Mouse (Mus musculus) kidney, embryonic 16.5 days (tissue): Measurements from ENCODE around the gene Nap1l5. TPM values are rescaled to one million over a fixed set of nuclear protein-coding genes. Genes with fewer than 3 reads are reported as not detected.

Source experiments
- ATAC-seq: fragments of 200-750 bp; cut with Nextera tagmentation; 2 replicates; pipeline ENCODE4 v1.8.0; 2017; ENCODE audit warnings: moderate TSS enrichment; ENCODE audit not compliant: low FRiP score, low TSS enrichment
- H3K27ac ChIP-seq: fragments of 300-500 bp; sonication (generic); 2 replicates; pipeline ENCODE4 v1.5.1; 2014; ENCODE audit warnings: low read length
- H3K27me3 ChIP-seq: fragments of 300-500 bp; sonication (generic); 2 replicates; pipeline ENCODE4 v1.6.1; 2014; ENCODE audit warnings: low read length, control low read depth, mixed read lengths; ENCODE audit not compliant: insufficient read depth
- H3K36me3 ChIP-seq: fragments of 300-500 bp; sonication (generic); 2 replicates; pipeline ENCODE4 v1.6.1; 2014; ENCODE audit warnings: low read length, control low read depth, mixed read lengths; ENCODE audit not compliant: insufficient read depth
- H3K4me1 ChIP-seq: fragments of 300-500 bp; sonication (generic); 2 replicates; pipeline ENCODE4 v1.6.1; 2014; ENCODE audit warnings: low read length, control low read depth, mixed read lengths; ENCODE audit not compliant: insufficient read depth
- H3K4me2 ChIP-seq: fragments of 300-500 bp; sonication (generic); replicated peaks from 2 replicates; pipeline ENCODE4 v1.6.1; 2014; ENCODE audit warnings: low read depth, low read length
- H3K4me3 ChIP-seq: fragments of 300-500 bp; sonication (generic); 2 replicates; pipeline ENCODE4 v1.5.1; 2014; ENCODE audit warnings: mild to moderate bottlenecking, low read length
- H3K9ac ChIP-seq: fragments of 300-500 bp; sonication (generic); replicated peaks from 2 replicates; pipeline ENCODE4 v1.6.1; 2014; ENCODE audit warnings: low read length
- H3K9me3 ChIP-seq: fragments of 300-500 bp; sonication (generic); 2 replicates; pipeline ENCODE4 v1.6.1; 2016; ENCODE audit warnings: low read length, control low read depth
- whole genome bisulfite sequencing: fragments of 180-500 bp; shearing (Covaris S2); extraction: QIAGEN DNeasy Blood & Tissue Kit; methylation state at CpG from one replicate; pipeline ENCODE4 v1.1.7; 2014; 5-methylcytosine and 5-hydroxymethylcytosine counted together
- polyA plus RNA-seq: library from polyadenylated mRNA; unstranded; fragments of >200 nt; fragmentation: Nextera tagmentation; extraction: Ambion mirVana; gene quantifications from 2 replicates; pipeline ENCODE4 v1.2.1, GENCODE M21; 2015

Nap1l5 gene
- polyA plus RNA-seq, 1 experiment from 2014 or later, result 0.85 TPM

GRCm38 (mm10) chr6:58856494-58856893, 50.4 kb downstream of the Nap1l5 start:
- Histone ChIP-seq H3K9ac (no peak overlapping the region), H3K9me3 (no peaks in the 10 kb centered on the region), H3K27me3 (no peaks in the 10 kb centered on the region), H3K27ac (no peak overlapping the region), H3K4me2 (no peak overlapping the region), H3K4me1 (no peaks in the 10 kb centered on the region), H3K36me3 (peaks cover 9% of the 10 kb centered on the region; the same call in 1 of the 2 replicates), H3K4me3 (no peak overlapping the region)
- ATAC-seq, result no peak
- WGBS, result 82% methylated on average over 2 of the region's 2 CpGs

GRCm38 (mm10) chr6:58855676-58856367, 51.1 kb downstream of the Nap1l5 start:
- Histone ChIP-seq H3K27ac (no peak overlapping the region), H3K36me3 (peaks cover 8% of the 10 kb centered on the region; the same call in 1 of the 2 replicates), H3K9me3 (no peaks in the 10 kb centered on the region), H3K4me1 (no peaks in the 10 kb centered on the region), H3K4me2 (no peak overlapping the region), H3K9ac (no peak overlapping the region), H3K27me3 (no peaks in the 10 kb centered on the region), H3K4me3 (no peak overlapping the region)
- 93% methylated on average over 10 of the region's 10 CpGs for WGBS
- no peak for ATAC-seq

Other genes with a start within 250 kb of the Nap1l5 start
- 7.2 and 10.1 TPM in 2 replicates for gene Herc3, start 75.6 kb downstream of the Nap1l5 start, polyA plus RNA-seq
- gene Fam13a, start 117.5 kb upstream of the Nap1l5 start, polyA plus RNA-seq, result 10.5 and 11.5 TPM in 2 replicates